Mouse (Mus musculus): ENCODE measurements around the gene Elfn1. TPM values are rescaled to one million over a fixed set of nuclear protein-coding genes. Genes with fewer than 3 reads are reported as not detected.

Elfn1 gene
- polyA plus RNA-seq (2015; fragmentation: Nextera tagmentation; extraction: Ambion mirVana) = 1.2 and 1.3 TPM in 2 replicates

- Histone ChIP-seq H3K4me2 (peak within 1 kb of the TSS; percentile 99), H3K9ac (peak within 1 kb of the TSS; percentile 48), H3K27ac (no peak within 1 kb of the TSS), H3K27me3 (peaks cover 84% of the 10 kb centered on the region), H3K4me3 (peak within 1 kb of the TSS; percentile 64), H3K4me1 (peaks cover 58% of the 10 kb centered on the region), H3K36me3 (no peaks in the 10 kb centered on the region), H3K9me3 (no peaks in the 10 kb centered on the region)
- under 1% methylated on average over 33 of the region's 33 CpGs for WGBS
- ATAC-seq (ENCODE audit: insufficient number of reproducible peaks, low FRiP score, low TSS enrichment, low read depth) = no peak
Measured at GRCm38 (mm10) chr5:139907714-139908242, at the start of gene Elfn1. Gene Elfn1, plus strand, starts transcription at chr5:139907943.

- Histone ChIP-seq H3K27me3 (peaks cover 3% of the 10 kb centered on the region; the same call in 1 of the 2 replicates), H3K9ac (no peak overlapping the region), H3K9me3 (no peaks in the 10 kb centered on the region), H3K4me1 (peaks cover 3% of the 10 kb centered on the region; the same call in 1 of the 2 replicates), H3K4me3 (no peak overlapping the region), H3K4me2 (no peak overlapping the region), H3K27ac (no peak overlapping the region), H3K36me3 (no peaks in the 10 kb centered on the region)
- ATAC-seq (ENCODE audit: insufficient number of reproducible peaks, low FRiP score, low TSS enrichment, low read depth) = no peak
- WGBS = 31% methylated on average over 15 of the region's 15 CpGs
Measured at GRCm38 (mm10) chr5:139860328-139861104, 47.2 kb upstream of the Elfn1 start.

- H3K9ac ChIP-seq = no peak overlapping the region
- WGBS = 44% methylated on average over 4 of the region's 4 CpGs
- no peak overlapping the region for H3K4me2 ChIP-seq
- H3K27me3 ChIP-seq = peaks cover 3% of the 10 kb centered on the region; the same call in 1 of the 2 replicates
- no peaks in the 10 kb centered on the region for H3K36me3 ChIP-seq
- no peak for ATAC-seq (ENCODE audit: insufficient number of reproducible peaks, low FRiP score, low TSS enrichment, low read depth)
- no peaks in the 10 kb centered on the region for H3K9me3 ChIP-seq
- H3K4me1 ChIP-seq = peaks cover 3% of the 10 kb centered on the region; the same call in 1 of the 2 replicates
- no peak overlapping the region for H3K4me3 ChIP-seq
- H3K27ac ChIP-seq = no peak overlapping the region
Measured at GRCm38 (mm10) chr5:139862759-139863158, 45.0 kb upstream of the Elfn1 start.

GRCm38 (mm10) chr5:139870886-139871285, 36.9 kb upstream of the Elfn1 start:
- no peaks in the 10 kb centered on the region; the same call in 1 of the 2 replicates for H3K27me3 ChIP-seq
- H3K9ac ChIP-seq = no peak overlapping the region
- no peak overlapping the region for H3K4me2 ChIP-seq
- H3K36me3 ChIP-seq = no peaks in the 10 kb centered on the region
- ATAC-seq (ENCODE audit: insufficient number of reproducible peaks, low FRiP score, low TSS enrichment, low read depth) = 0 out of 2 replicates have a peak, but pooled peaks have one; percentile 40
- 0 out of 2 replicates have a peak, but pooled peaks cover 5% of the 10 kb centered on the region for H3K4me1 ChIP-seq
- no peak overlapping the region for H3K27ac ChIP-seq
- H3K4me3 ChIP-seq = no peak overlapping the region
- WGBS = 24% methylated on average over 4 of the region's 4 CpGs
- no peaks in the 10 kb centered on the region for H3K9me3 ChIP-seq

GRCm38 (mm10) chr5:139871526-139871925, 36.2 kb upstream of the Elfn1 start:
- no peak overlapping the region for H3K4me2 ChIP-seq
- H3K4me1 ChIP-seq = 0 out of 2 replicates have a peak, but pooled peaks cover 5% of the 10 kb centered on the region
- H3K9me3 ChIP-seq = no peaks in the 10 kb centered on the region
- H3K9ac ChIP-seq = no peak overlapping the region
- H3K27ac ChIP-seq = no peak overlapping the region
- no peak for ATAC-seq (ENCODE audit: insufficient number of reproducible peaks, low FRiP score, low TSS enrichment, low read depth)
- no peak overlapping the region for H3K4me3 ChIP-seq
- H3K27me3 ChIP-seq = no peaks in the 10 kb centered on the region; the same call in 1 of the 2 replicates
- 90% methylated on average over 1 of the region's 1 CpGs for WGBS
- H3K36me3 ChIP-seq = no peaks in the 10 kb centered on the region

- H3K4me1 ChIP-seq = no peaks in the 10 kb centered on the region
- no peak overlapping the region for H3K4me2 ChIP-seq
- no peak overlapping the region for H3K9ac ChIP-seq
- no peak overlapping the region for H3K27ac ChIP-seq
- no peaks in the 10 kb centered on the region for H3K9me3 ChIP-seq
- no peak for ATAC-seq (ENCODE audit: insufficient number of reproducible peaks, low FRiP score, low TSS enrichment, low read depth)
- no peaks in the 10 kb centered on the region for H3K36me3 ChIP-seq
- H3K4me3 ChIP-seq = no peak overlapping the region
- H3K27me3 ChIP-seq = no peaks in the 10 kb centered on the region; the same call in 1 of the 2 replicates
- WGBS = 47% methylated on average over 7 of the region's 7 CpGs
Measured at GRCm38 (mm10) chr5:139877563-139877962, 30.2 kb upstream of the Elfn1 start.

GRCm38 (mm10) chr5:139879694-139880093, 28.0 kb upstream of the Elfn1 start:
- 83% methylated on average over 5 of the region's 5 CpGs for WGBS
- H3K9ac ChIP-seq = no peak overlapping the region
- no peak overlapping the region for H3K4me2 ChIP-seq
- ATAC-seq (ENCODE audit: insufficient number of reproducible peaks, low FRiP score, low TSS enrichment, low read depth) = no peak
- no peak overlapping the region for H3K27ac ChIP-seq
- H3K27me3 ChIP-seq = no peaks in the 10 kb centered on the region
- no peak overlapping the region for H3K4me3 ChIP-seq
- no peaks in the 10 kb centered on the region for H3K36me3 ChIP-seq
- H3K4me1 ChIP-seq = no peaks in the 10 kb centered on the region
- H3K9me3 ChIP-seq = no peaks in the 10 kb centered on the region

GRCm38 (mm10) chr5:139881161-139881560, 26.6 kb upstream of the Elfn1 start:
- Histone ChIP-seq H3K36me3 (no peaks in the 10 kb centered on the region), H3K4me2 (no peak overlapping the region), H3K4me1 (no peaks in the 10 kb centered on the region), H3K4me3 (no peak overlapping the region), H3K9ac (no peak overlapping the region), H3K9me3 (no peaks in the 10 kb centered on the region), H3K27me3 (no peaks in the 10 kb centered on the region), H3K27ac (no peak overlapping the region)
- 94% methylated on average over 9 of the region's 9 CpGs for WGBS
- no peak for ATAC-seq (ENCODE audit: insufficient number of reproducible peaks, low FRiP score, low TSS enrichment, low read depth)

- no peaks in the 10 kb centered on the region for H3K9me3 ChIP-seq
- no peak overlapping the region for H3K27ac ChIP-seq
- no peak for ATAC-seq (ENCODE audit: insufficient number of reproducible peaks, low FRiP score, low TSS enrichment, low read depth)
- H3K4me3 ChIP-seq = no peak overlapping the region
- no peaks in the 10 kb centered on the region; the same call in 1 of the 2 replicates for H3K27me3 ChIP-seq
- no peaks in the 10 kb centered on the region for H3K36me3 ChIP-seq
- whole genome bisulfite sequencing = 2% methylated on average over 3 of the region's 3 CpGs
- no peak overlapping the region for H3K4me2 ChIP-seq
- no peak overlapping the region for H3K9ac ChIP-seq
- peaks cover 18% of the 10 kb centered on the region for H3K4me1 ChIP-seq
Measured at GRCm38 (mm10) chr5:139888624-139889023, 19.1 kb upstream of the Elfn1 start.

- no peaks in the 10 kb centered on the region for H3K36me3 ChIP-seq
- no peaks in the 10 kb centered on the region for H3K9me3 ChIP-seq
- H3K9ac ChIP-seq = no peak overlapping the region
- no peak overlapping the region for H3K4me2 ChIP-seq
- H3K27ac ChIP-seq = no peak overlapping the region
- H3K4me1 ChIP-seq = peaks cover 25% of the 10 kb centered on the region
- no peak overlapping the region for H3K4me3 ChIP-seq
- H3K27me3 ChIP-seq = no peaks in the 10 kb centered on the region; the same call in 1 of the 2 replicates
- ATAC-seq (ENCODE audit: insufficient number of reproducible peaks, low FRiP score, low TSS enrichment, low read depth) = no peak
- WGBS = 37% methylated on average over 10 of the region's 10 CpGs
Measured at GRCm38 (mm10) chr5:139889370-139889769, 18.4 kb upstream of the Elfn1 start.

- Histone ChIP-seq H3K27ac (no peak overlapping the region), H3K36me3 (no peaks in the 10 kb centered on the region), H3K4me3 (no peak overlapping the region), H3K9me3 (no peaks in the 10 kb centered on the region), H3K4me1 (peaks cover 25% of the 10 kb centered on the region), H3K27me3 (no peaks in the 10 kb centered on the region; the same call in 1 of the 2 replicates), H3K4me2 (no peak overlapping the region), H3K9ac (no peak overlapping the region)
- 41% methylated on average over 4 of the region's 5 CpGs for WGBS
- no peak for ATAC-seq (ENCODE audit: insufficient number of reproducible peaks, low FRiP score, low TSS enrichment, low read depth)
Measured at GRCm38 (mm10) chr5:139892326-139892994, 15.3 kb upstream of the Elfn1 start.

GRCm38 (mm10) chr5:139892995-139893345, 14.8 kb upstream of the Elfn1 start:
- no peak for ATAC-seq (ENCODE audit: insufficient number of reproducible peaks, low FRiP score, low TSS enrichment, low read depth)
- 32% methylated on average over 7 of the region's 7 CpGs for WGBS
- H3K36me3 ChIP-seq = no peaks in the 10 kb centered on the region
- no peak overlapping the region for H3K9ac ChIP-seq
- H3K4me3 ChIP-seq = no peak overlapping the region
- H3K27me3 ChIP-seq = no peaks in the 10 kb centered on the region; the same call in 1 of the 2 replicates
- H3K9me3 ChIP-seq = no peaks in the 10 kb centered on the region
- H3K4me2 ChIP-seq = no peak overlapping the region
- peaks cover 25% of the 10 kb centered on the region for H3K4me1 ChIP-seq
- no peak overlapping the region for H3K27ac ChIP-seq
